Mouse (Mus musculus): ENCODE results near the gene Nebl. TPM values are rescaled to one million over a fixed set of nuclear protein-coding genes. Genes with fewer than 3 reads are reported as not detected.

Gene Nebl
- total RNA-seq, 2 experiments from 2014 or later, result 0.13 to 0.18 TPM

DNA sequence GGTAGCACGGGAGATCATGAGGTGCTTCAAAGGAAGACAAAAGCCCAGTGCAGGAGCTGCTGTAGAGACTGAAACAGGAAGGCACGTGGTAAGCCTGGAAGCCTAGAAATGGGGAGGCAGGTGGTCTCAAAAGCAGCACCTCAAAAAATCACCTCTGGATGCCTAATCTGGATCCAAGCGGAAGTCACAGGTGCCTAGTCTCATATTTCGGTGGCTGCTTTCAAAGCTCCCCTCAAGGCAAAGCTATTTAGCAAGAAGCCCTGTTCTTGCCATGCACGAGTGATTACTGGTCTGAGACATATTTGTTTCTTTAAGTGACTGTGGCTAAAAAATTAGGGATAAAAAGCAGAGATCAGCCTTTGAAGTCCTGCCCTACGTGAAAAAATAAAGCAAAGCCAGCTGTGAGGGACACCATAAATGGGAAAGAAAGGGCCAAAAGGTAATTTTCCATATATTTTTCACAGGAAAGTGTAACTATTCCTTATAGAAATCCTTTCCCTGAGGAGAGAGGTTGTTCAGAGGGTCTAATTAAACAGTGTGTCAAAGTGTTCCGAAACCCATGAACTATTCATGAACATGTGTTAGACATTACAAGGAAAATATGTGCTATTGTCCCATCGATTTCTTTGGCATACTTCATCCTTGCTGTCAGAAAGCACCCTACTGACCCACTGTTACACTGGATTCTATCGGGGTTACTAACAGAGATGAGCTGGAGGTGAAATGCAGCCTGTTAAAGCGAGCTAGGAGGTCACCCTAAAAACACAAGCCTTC lies 206.9 kb downstream of the Nebl start:
- no peak for ATAC-seq (ENCODE audit: poor library complexity, severe bottlenecking)

DNA sequence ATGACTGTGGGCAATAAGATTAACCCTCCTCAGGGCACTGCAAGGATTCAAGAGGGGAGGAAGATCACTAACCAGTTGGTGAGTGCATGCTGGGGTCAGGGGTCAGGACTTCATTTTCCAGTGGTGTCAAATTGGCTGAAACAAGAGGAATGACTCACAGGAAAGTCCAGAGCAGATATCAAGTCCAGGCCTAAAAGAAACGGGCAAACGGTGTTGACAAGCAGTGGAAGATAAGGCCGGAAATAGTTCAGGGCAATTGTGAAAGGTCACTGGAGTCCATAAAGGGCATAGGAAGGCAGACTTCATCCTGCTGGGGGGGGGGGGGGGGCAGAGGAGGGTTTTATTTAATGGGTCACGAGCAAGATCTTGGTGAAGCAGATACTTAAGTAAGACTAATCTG lies 207.5 kb downstream of the Nebl start:
- ATAC-seq (ENCODE audit: poor library complexity, severe bottlenecking), result no peak

DNA sequence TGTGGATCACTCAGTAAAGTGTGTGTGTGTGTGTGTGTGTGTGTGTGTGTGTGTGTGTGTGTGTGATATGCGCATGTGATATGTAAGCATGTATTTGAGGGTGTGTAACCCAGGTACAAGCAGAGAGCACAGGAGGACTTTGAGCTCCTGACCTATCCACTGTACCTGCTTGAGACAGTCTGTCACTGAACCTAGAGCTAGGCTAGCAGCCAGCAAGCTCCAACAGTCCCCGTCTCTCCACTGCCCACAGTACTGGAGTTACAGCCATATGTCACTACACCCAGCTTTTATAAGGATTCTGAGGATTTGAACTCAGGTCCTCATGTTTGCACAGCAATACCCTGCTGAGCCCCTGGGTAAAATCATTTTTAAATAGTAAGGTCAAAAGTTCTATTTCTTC lies 215.6 kb downstream of the Nebl start:
- no peak for ATAC-seq (ENCODE audit: poor library complexity, severe bottlenecking)

- no peak for ATAC-seq (ENCODE audit: poor library complexity, severe bottlenecking)
Observed at GRCm38 (mm10) chr2:17514765-17515164, 216.5 kb downstream of the Nebl start.

GRCm38 (mm10) chr2:17509942-17510341 lies 221.3 kb downstream of the Nebl start:
- ATAC-seq (ENCODE audit: poor library complexity, severe bottlenecking), result no peak

DNA sequence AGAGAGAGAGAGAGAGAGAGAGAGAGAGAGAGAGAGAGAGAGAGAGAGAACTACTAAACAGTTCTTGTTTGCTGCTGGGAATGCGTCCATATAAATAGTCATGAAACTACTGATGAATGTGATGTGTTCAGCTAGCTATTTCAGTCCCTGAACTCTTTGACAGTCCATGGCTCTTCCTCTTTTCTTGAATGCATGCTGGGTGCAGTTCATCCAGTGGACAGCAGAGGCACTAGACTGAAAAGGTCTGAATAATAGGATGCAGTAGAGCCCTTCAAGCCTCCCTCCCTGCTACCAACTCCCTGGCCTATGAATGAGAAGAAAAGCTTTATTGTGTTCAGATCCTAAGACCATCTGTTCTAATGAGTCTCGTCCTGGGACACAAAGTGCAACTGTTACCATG lies 223.9 kb downstream of the Nebl start:
- ATAC-seq (ENCODE audit: poor library complexity, severe bottlenecking), result no peak

DNA sequence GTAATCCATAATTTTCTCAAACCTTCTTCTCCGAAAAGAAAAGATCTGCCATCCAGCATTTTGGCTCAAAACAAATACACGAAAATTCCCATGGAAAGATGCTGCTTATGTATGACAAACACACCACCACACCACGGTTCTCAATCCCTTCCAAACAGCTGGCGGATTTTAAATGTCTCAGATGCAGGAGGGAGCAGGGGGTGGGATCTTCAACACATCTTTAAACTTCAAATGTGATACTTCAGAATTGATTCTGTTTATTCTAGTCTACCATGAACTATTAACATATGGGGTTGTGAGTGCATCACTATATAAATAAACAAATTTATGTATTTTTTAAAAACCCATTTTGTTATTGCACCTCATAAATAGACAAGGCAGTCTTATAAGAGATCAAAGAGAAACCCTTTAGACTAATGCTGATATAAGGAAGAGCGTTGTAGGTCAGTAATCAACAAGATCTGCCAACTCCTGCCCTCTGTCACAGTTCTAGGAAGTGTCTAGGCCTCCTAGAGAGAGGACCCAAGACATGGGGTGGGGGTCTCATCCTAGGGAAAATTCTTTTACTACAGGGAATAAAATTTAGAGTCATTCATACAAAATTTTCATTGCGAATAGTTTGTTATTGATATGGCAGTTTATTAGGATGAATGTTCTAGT lies 227.0 kb downstream of the Nebl start:
- ATAC-seq (ENCODE audit: poor library complexity, severe bottlenecking), result no peak

DNA sequence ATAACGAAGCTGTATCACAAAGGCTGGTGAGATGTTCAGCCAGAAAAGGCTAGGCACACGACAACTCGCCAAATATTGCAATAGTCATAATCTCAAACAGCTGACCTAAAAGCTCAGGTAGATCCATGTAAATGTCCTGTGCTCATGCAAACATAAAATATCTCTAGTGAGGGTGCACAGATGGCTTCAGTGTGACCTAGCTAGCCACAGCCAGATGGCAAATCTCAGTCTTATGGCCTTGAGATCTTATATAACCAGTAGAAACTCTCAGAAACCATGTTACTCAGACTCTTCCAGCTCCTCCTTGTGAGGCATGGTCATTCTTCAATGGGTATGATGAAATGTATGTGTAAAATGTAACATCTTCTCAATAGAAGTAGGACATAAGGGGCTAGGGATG lies 230.2 kb downstream of the Nebl start:
- no peak for ATAC-seq (ENCODE audit: poor library complexity, severe bottlenecking)

DNA sequence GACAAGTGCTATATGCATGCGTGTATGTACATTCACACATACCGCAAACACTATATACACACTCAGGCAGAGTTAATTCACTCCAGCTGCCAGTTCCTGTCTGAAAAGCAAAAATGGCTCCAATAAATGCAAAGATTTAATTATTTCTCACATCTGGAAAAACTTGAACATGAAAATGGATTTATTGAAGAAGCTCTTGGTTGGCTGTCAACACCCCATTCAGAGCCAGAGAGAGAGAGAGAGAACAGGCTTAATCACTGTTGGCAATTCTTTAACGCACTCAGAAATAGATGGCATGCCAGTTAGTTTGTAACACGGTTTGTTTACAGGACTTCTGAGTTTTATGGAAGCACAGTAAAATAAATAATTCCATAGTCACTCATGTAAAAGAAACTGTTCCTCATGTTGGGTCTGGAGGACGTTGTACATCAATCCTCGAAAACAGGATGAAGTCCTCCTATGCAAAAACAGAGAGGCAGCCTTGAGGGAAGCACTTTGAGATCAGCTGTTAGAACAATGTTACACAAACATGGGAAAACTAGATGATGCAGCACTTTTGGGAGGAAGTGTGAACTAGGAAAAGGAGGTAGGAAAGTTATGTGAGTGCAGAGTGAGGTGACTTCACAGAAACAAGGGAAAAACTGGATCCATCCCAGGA lies 265.6 kb downstream of the Nebl start:
- ATAC-seq (ENCODE audit: poor library complexity, severe bottlenecking), result no peak

GRCm38 (mm10) chr2:17460434-17460833 lies 270.8 kb downstream of the Nebl start:
- ATAC-seq (ENCODE audit: poor library complexity, severe bottlenecking), result no peak

GRCm38 (mm10) chr2:17453676-17454075 lies 277.6 kb downstream of the Nebl start:
- no peak for ATAC-seq (ENCODE audit: poor library complexity, severe bottlenecking)

DNA sequence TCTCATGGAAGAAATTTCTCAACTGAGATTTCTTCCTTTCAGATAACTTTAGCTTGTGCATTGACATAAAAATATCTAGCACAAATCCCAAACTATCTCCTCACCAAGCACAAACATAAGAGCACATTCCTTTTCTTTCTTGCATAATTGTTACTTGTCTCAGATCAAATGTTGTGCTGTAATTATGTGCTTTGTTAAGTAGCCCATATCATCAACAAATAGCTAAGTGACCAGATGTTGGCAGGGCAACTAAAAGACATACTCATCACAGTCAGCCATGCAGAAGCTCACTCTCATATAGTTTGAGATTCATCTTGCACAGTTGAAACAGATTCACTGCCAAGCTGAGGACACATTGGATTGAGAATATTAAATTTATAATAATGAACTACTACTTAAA lies 282.9 kb downstream of the Nebl start:
- ATAC-seq (ENCODE audit: poor library complexity, severe bottlenecking), result no peak

DNA sequence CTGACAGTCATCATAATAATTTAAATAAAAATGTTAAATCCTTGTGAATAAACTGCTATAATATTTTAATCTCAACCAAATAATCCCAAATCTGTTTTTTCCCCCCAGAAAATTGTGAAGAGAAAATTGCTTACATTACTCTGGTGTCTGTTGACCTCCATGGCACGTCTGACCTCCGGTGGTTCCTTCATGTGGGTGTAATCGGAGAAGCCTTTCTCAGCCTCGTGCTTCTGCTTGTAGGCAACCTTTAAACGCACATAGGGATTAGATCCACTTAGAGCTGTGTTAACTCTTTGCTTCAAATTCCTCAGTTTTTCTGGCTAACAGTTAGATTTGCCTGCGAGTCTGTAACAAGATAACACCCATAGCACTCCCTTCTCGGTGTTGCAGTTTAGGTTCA lies 287.7 kb downstream of the Nebl start:
- no peak for ATAC-seq (ENCODE audit: poor library complexity, severe bottlenecking)

DNA sequence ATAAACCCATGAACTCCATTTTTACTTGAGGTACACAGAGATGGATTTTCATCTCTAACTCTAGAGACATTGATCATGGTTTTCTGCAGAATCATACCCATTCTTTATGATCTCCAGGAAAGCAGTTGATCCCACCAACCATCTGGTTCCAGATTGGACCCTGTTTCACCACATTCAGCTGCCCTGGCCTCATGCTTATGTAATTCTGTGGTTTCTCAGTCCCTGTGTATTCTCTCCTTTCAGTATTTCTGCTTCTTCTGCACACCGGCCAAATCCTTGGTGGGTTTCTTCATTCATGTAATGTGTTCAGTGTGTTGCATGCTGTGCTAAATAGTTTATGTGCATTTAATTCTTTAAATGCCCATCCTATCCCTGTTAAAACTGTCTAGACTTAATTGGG lies 292.9 kb downstream of the Nebl start:
- peak; percentile 36; the same call in 1 of the 2 replicates for ATAC-seq (ENCODE audit: poor library complexity, severe bottlenecking)

DNA sequence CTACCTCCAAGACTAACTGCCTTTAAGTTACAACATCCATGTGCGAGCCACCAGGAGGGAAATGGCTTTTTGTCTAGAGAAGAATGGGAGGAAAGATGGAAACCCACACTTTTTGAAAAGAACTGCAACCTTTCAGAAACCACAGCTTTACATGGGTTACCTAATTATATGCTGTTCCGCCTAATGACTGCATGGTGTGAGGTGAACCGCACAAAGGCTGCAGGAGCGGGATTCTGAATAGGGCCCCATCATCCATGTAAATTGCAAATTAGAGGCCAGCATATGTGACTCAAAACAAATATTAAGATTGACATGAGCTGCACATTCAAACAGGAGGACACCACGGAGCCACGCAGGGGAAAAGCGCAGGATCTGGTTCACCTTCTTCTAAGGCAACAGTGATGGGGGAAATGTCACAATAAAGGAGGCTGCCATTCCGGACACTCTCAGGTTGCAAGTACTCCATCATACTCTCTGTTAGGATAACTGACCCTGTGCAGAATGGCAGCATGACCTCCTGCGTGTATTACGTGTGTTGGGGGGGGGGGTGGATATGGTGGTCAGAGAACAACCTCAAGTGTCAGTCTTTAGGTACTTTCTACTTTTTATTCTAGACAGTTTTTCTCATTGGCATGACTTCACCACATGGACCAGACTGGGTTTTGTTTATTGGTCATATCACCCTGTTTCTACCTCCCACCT lies 294.4 kb downstream of the Nebl start:
- peak; percentile 66 for ATAC-seq (ENCODE audit: poor library complexity, severe bottlenecking)

GRCm38 (mm10) chr2:17435217-17435616 lies 296.0 kb downstream of the Nebl start:
- no peak for ATAC-seq (ENCODE audit: poor library complexity, severe bottlenecking)

GRCm38 (mm10) chr2:17429028-17429427 lies 302.2 kb downstream of the Nebl start:
- no peak for ATAC-seq (ENCODE audit: poor library complexity, severe bottlenecking)

DNA sequence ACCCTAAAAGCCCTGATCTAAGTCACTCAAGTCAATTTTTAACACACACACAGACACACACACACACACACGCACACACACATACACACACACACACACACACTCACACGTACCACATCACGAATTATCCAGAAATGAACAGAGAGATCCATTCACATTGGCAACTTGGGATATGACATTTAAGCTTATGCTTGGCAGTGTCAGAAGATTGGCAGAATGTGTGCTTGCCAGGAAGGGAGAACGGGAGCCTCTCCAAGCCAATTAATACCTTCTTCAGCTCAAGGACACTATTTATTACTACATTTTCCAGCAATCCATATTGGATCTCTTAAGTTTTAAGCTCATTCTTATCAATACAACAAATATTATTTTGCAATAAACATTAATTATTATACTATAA lies 303.1 kb downstream of the Nebl start:
- ATAC-seq (ENCODE audit: poor library complexity, severe bottlenecking), result no peak

GRCm38 (mm10) chr2:17422967-17423366 lies 308.3 kb downstream of the Nebl start:
- peak; percentile 69 for ATAC-seq (ENCODE audit: poor library complexity, severe bottlenecking)

DNA sequence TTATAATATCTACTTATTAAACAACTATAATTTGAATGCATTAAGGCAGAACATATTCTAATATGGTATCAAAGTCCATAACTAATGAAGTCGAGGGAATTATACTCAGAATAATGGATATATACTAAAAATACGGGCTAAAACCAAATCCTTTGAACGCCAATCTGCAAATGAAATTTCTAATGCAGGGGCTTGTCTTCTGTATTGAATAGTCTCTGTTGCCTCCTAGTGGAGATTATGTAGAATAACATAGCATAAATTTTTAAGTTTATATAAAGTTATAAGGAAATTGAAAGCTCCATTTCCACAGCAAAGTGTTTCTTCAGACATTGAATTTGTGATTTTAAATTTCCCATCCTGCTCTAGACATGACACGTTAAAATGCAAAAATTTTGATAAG lies 315.9 kb downstream of the Nebl start:
- no peak for ATAC-seq (ENCODE audit: poor library complexity, severe bottlenecking)

GRCm38 (mm10) chr2:17414324-17414723 lies 316.9 kb downstream of the Nebl start:
- ATAC-seq (ENCODE audit: poor library complexity, severe bottlenecking), result no peak

Measured in megakaryocyte, adult 5-6 weeks (primary cell).